Mouse (Mus musculus) spleen, postnatal 36 days (tissue): Measurements from ENCODE around the gene Hinfp.
"Not testable (repeated sequence)": the region's sequence is repeated elsewhere in the genome, so short reads cannot be mapped to it uniquely, and the experiment has no call there.

ENCODE experiments used
- DNase-seq, 2 experiments: peaks; one replicate each; pipeline ENCODE4 v3.0.0; 2022; ENCODE audit warnings: low spot score in 2 of 2, mixed read lengths in 1 of 2

The Hinfp gene

GRCm38 (mm10) chr9:44311136-44312134 lies 6.0 kb upstream of the Hinfp start:
- no peak for DNase-seq

- no peak for DNase-seq
Observed at GRCm38 (mm10) chr9:44310750-44311135, 5.3 kb upstream of the Hinfp start.

- no peak for DNase-seq
Observed at GRCm38 (mm10) chr9:44309756-44310155, 4.3 kb upstream of the Hinfp start.

DNA sequence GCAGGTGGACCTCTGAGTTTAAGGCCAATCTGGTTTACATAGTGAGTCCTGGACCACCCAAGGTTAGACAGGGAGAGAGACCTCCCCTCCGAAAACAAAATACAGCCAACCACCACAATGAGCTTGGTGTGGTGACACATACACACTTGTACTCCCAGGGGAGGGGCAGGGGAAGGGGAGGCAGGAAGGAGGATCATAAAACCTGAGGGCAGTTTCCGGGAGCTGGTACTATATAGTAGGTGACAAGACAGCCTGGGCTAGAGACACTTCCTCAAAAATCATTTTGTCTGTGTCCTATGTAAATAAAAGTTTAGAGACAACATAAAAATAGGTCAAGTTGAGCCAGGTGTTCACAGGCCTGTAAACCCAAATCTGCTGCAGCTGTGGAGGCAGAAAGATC lies 1.8 kb upstream of the Hinfp start:
- peak; percentile 49 to 57 for DNase-seq

GRCm38 (mm10) chr9:44306532-44306931 lies 1.1 kb upstream of the Hinfp start:
- DNase-seq: no peak

- DNase-seq: not testable (repeated sequence)
Observed at GRCm38 (mm10) chr9:44300001-44300400, 5.5 kb downstream of the Hinfp start.

DNA sequence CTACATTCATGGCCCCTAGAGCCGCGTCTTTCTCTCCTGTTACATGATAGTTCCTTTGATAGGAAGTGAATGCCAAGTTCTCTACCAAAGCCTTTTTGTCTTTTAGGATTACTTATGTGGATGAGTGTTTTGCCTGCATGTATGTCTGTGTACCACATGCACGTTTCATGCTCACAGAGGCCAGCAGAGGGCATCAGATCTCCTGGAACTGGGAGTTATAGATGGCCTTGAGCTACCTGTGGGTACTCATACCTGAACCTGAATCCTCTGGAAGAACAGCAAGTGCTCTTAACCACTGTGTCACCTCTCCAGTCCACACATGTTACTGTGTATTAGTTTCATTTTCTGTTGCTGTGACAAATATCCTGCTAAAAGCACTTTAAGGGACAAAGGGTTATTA lies 13.0 kb downstream of the Hinfp start:
- peak; percentile 56 to 61 for DNase-seq

GRCm38 (mm10) chr9:44288959-44289291 lies 16.5 kb downstream of the Hinfp start:
- DNase-seq: no peak

- peak; percentile 32 to 66 for DNase-seq
Observed at GRCm38 (mm10) chr9:44288076-44288958, 17.2 kb downstream of the Hinfp start, which contains the start of gene Abcg4. Gene Abcg4, minus strand, starts transcription at chr9:44288615.

GRCm38 (mm10) chr9:44287401-44288075 lies 17.9 kb downstream of the Hinfp start:
- peak; percentile 19 to 24 for DNase-seq

DNA sequence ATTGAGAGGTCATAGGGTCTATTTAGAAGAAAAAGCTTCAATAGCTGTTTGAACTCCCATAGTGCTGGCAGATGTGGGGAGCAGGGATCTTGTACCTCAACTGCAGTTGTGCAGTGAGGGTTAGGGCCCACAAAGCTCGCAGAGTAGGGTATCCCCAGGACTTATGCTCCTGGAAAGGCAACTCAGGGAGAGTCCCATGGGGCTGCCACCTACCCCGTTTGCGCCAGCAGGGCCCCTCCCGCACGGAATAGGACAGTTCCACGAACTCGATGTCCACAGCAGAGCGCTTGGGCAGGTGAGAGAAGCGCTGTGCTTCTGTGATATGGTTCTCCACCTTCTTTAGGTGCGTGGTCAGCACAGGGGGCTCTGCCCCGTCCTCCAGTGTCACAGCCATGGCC lies 18.5 kb downstream of the Hinfp start:
- no peak for DNase-seq

DNA sequence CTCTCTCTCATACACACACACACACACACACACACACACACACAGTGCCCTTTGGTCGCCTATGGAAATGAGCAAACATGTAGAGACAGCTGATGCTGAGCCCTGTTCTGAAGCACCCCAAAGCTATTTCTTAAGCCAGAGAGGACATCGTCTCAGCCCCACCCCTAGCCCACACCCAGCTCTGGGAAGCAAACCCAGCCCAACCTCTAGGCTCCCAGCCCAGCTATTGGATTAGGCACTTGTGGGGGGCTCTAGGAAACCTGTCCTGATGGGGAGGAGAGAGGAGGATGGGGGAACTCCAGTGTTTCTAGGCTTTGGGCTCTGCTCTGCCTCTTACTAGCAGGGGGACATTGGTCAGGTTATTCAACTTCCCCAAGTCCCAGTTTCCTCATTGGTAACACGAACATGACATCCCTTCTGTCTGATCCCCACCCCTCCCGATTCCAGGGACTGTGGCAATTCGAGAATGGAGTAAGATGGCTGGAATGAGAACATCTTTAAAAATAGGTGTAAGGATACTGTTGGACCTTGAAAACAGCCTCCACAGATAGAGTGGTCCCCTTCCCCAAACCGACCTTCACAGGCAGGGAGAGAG lies 19.1 kb downstream of the Hinfp start:
- peak; percentile 42 to 55 for DNase-seq

GRCm38 (mm10) chr9:44283183-44283582 lies 22.3 kb downstream of the Hinfp start:
- no peak for DNase-seq

DNA sequence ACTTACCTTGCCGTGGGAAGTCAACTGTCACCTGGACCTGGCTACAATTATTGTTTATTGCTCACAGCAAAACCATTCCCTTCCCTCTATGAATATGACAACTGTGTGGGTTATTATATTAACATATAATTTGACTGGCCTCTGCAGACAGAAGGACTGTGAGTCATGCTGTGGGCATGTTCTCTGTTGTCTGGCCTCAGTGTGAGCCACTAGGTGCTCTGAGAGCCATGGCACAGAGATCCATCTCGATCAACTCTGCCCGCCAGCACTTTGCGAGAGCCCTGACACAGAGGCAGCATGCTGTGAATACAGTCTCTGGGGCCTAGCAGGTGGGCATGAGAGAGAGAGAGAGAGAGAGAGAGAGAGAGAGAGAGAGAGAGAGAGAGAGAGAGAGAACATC lies 35.5 kb downstream of the Hinfp start:
- DNase-seq: no peak

DNA sequence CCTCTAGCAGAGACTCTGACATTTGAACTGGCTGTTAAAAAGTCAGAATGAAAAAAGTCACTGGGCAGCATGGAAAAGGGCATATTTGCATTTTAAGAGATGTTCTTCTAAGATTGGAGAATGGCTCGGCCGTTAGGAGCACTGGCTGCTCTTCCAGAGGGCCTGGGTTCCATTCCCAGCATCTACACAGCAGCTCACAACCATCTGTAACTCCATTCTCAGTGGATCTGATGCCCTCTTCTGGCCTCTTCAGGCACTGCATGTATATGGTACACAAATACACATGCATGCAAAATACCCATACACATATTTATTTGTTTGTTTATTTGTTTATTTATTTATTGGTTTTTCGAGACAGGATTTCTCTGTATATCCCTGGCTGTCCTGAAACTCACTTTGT lies 36.4 kb downstream of the Hinfp start:
- DNase-seq: no peak

- peak; percentile 23 to 34 for DNase-seq
Observed at GRCm38 (mm10) chr9:44268432-44268831, 37.0 kb downstream of the Hinfp start, which contains the start of gene Nlrx1. Gene Nlrx1, minus strand, starts transcription at chr9:44268599.

- DNase-seq: peak; percentile 78 to 81
Observed at GRCm38 (mm10) chr9:44268027-44268360, 37.5 kb downstream of the Hinfp start.

DNA sequence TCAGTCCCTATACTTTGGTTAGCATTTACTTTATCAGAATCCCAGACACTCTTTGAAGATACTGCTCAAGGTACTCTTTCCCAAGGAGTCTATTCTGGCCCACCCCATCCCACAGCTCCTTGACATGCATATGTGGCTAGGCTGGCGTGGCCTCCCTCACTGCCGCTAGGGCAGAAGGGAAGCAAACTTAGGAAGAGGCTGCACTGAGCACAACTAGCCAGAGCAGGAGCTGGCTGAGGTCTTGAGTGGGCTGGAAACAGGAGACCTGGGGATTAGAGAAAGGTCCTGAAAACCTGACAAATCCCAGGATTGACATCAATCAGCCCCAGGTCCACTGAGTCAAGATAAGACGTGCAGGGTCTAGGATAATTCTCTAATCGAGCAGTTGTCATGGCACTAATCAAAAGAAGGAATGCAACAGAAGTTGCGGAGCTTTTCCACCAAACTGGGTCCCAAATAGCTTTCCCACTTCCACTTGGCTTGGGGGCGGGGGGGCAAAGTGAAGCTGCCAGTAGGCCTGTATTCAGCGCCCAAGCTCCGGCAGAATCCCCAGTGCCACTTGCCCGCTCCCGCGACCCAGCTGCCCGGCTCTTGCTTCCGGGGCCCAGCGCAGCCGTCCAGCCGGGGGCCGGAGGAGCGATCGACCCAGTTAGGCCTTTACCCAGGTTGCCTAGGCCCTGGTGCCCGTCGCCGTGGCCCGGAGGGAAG lies 38.0 kb downstream of the Hinfp start:
- DNase-seq: no peak

GRCm38 (mm10) chr9:44266478-44267226 lies 38.8 kb downstream of the Hinfp start:
- DNase-seq: no peak

- DNase-seq: no peak
Observed at GRCm38 (mm10) chr9:44261388-44261787, 44.1 kb downstream of the Hinfp start.
